Mouse (Mus musculus): ENCODE results near the gene Adamtsl1. TPM values are rescaled to one million over a fixed set of nuclear protein-coding genes. Genes with fewer than 3 reads are reported as not detected.
A peak's percentile ranks its signal among the peaks of the same experiment; 100 is the strongest.

Gene Adamtsl1
- polyA plus RNA-seq, 1 experiment from 2014 or later: 33.3 TPM

DNA sequence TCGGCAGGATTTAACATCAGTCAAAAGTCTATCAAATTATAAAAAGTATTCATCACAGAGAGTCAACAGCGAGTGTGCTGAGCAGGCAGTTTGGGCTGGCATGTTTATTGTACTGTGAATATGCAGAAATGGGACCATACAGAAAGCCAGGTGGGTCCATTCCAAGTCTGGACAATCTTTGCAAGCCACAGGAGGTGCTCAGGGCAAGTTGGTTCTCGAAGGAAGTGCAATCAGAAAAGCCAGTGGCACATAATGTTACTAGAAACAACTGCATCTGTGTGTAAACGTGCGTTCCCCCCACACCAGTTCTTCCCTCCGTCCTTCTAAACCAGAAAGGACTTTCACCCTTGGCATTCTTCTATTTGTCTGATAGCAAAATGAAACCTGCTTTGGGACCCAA lies 515.5 kb downstream of the Adamtsl1 start:
- WGBS: 66% methylated on average over 6 of the region's 6 CpGs
- ATAC-seq (ENCODE audit: insufficient number of reproducible peaks, insufficient read depth, low FRiP score, low read depth): no peak
- H3K4me2 ChIP-seq (replicated peaks; ENCODE audit: low read depth, low read length): no peak overlapping the region
- no peaks in the 10 kb centered on the region for H3K36me3 ChIP-seq (ENCODE audit: control insufficient read depth, insufficient read depth, low read length)
- no peak overlapping the region for H3K9ac ChIP-seq (replicated peaks; ENCODE audit: low read depth, low read length)
- no peak overlapping the region for H3K27ac ChIP-seq (ENCODE audit: low read length)
- H3K4me1 ChIP-seq (ENCODE audit: control insufficient read depth, insufficient read depth, low read length): peaks cover 14% of the 10 kb centered on the region; the same call in 1 of the 2 replicates
- no peak overlapping the region for H3K4me3 ChIP-seq (ENCODE audit: low read depth, low read length)
- no peaks in the 10 kb centered on the region for H3K27me3 ChIP-seq (ENCODE audit: control insufficient read depth, insufficient read depth, low read length)
- H3K9me3 ChIP-seq (ENCODE audit: control insufficient read depth, low read depth, low read length): no peaks in the 10 kb centered on the region

- no peak overlapping the region for H3K4me3 ChIP-seq (ENCODE audit: low read depth, low read length)
- no peak overlapping the region for H3K4me2 ChIP-seq (replicated peaks; ENCODE audit: low read depth, low read length)
- whole genome bisulfite sequencing: 17% methylated on average over 3 of the region's 3 CpGs
- H3K36me3 ChIP-seq (ENCODE audit: control insufficient read depth, insufficient read depth, low read length): no peaks in the 10 kb centered on the region
- no peaks in the 10 kb centered on the region for H3K27me3 ChIP-seq (ENCODE audit: control insufficient read depth, insufficient read depth, low read length)
- no peak overlapping the region for H3K9ac ChIP-seq (replicated peaks; ENCODE audit: low read depth, low read length)
- H3K9me3 ChIP-seq (ENCODE audit: control insufficient read depth, low read depth, low read length): no peaks in the 10 kb centered on the region
- H3K27ac ChIP-seq (ENCODE audit: low read length): 0 out of 2 replicates have a peak overlapping the region, but pooled peaks have one; percentile 21
- H3K4me1 ChIP-seq (ENCODE audit: control insufficient read depth, insufficient read depth, low read length): peaks cover 14% of the 10 kb centered on the region; the same call in 1 of the 2 replicates
- peak; percentile 56; the same call in 1 of the 2 replicates for ATAC-seq (ENCODE audit: insufficient number of reproducible peaks, insufficient read depth, low FRiP score, low read depth)
These were observed 516.2 kb downstream of the Adamtsl1 start for GRCm38 (mm10) chr4:86030208-86030607.

DNA sequence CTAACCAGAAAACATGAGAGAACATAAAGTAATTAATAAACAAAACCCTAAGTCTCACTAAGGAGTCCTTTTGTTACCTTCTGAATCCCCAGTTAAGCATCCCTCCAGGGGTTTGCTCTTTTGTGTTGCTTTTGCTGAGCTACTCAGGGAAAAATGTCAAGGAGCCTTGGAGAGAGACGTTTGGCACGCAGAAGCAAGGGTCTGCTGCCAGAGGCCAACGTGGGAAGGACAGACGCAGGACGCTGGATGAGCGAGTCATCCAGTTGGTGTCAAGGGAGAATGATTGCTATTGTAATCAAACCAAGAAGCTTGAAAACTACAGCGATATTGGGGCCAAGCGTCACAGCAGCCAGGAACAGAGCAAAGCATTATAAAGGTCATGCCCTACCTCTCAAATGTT lies 517.1 kb downstream of the Adamtsl1 start:
- Histone ChIP-seq H3K9ac (replicated peaks; ENCODE audit: low read depth, low read length) (no peak overlapping the region), H3K9me3 (ENCODE audit: control insufficient read depth, low read depth, low read length) (no peaks in the 10 kb centered on the region), H3K36me3 (ENCODE audit: control insufficient read depth, insufficient read depth, low read length) (no peaks in the 10 kb centered on the region), H3K27ac (ENCODE audit: low read length) (no peak overlapping the region), H3K4me1 (ENCODE audit: control insufficient read depth, insufficient read depth, low read length) (peaks cover 14% of the 10 kb centered on the region; the same call in 1 of the 2 replicates), H3K27me3 (ENCODE audit: control insufficient read depth, insufficient read depth, low read length) (no peaks in the 10 kb centered on the region), H3K4me2 (replicated peaks; ENCODE audit: low read depth, low read length) (no peak overlapping the region), H3K4me3 (ENCODE audit: low read depth, low read length) (no peak overlapping the region)
- no peak for ATAC-seq (ENCODE audit: insufficient number of reproducible peaks, insufficient read depth, low FRiP score, low read depth)
- WGBS: 16% methylated on average over 8 of the region's 8 CpGs

DNA sequence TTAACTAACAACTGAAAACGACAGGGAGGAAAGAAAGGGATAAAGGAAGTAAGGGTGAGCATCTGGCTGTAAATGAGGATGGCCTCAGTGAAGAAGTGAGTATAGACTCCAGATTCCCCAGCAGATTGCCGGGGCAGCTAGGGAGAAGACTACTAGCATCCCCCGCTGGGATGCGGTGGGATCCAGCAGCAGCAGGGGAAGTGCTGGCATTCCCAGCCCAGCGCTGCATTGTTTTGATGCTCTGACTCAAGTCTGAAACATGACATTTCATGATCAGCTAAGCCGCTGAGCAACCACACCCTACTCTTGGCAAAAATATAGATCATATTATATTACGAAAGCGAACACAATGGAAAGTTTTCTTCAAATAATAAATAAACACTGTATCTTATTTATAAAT lies 526.9 kb downstream of the Adamtsl1 start:
- Histone ChIP-seq H3K4me3 (ENCODE audit: low read depth, low read length) (no peak overlapping the region), H3K27me3 (ENCODE audit: control insufficient read depth, insufficient read depth, low read length) (no peaks in the 10 kb centered on the region), H3K4me1 (ENCODE audit: control insufficient read depth, insufficient read depth, low read length) (no peaks in the 10 kb centered on the region), H3K9ac (replicated peaks; ENCODE audit: low read depth, low read length) (no peak overlapping the region), H3K4me2 (replicated peaks; ENCODE audit: low read depth, low read length) (no peak overlapping the region), H3K27ac (ENCODE audit: low read length) (no peak overlapping the region), H3K9me3 (ENCODE audit: control insufficient read depth, low read depth, low read length) (no peaks in the 10 kb centered on the region), H3K36me3 (ENCODE audit: control insufficient read depth, insufficient read depth, low read length) (no peaks in the 10 kb centered on the region)
- ATAC-seq (ENCODE audit: insufficient number of reproducible peaks, insufficient read depth, low FRiP score, low read depth): no peak
- 43% methylated on average over 8 of the region's 8 CpGs for WGBS

GRCm38 (mm10) chr4:86045448-86045847 lies 531.5 kb downstream of the Adamtsl1 start:
- no peak overlapping the region for H3K27ac ChIP-seq (ENCODE audit: low read length)
- no peak overlapping the region for H3K9ac ChIP-seq (replicated peaks; ENCODE audit: low read depth, low read length)
- H3K4me3 ChIP-seq (ENCODE audit: low read depth, low read length): no peak overlapping the region
- H3K4me1 ChIP-seq (ENCODE audit: control insufficient read depth, insufficient read depth, low read length): no peaks in the 10 kb centered on the region
- ATAC-seq (ENCODE audit: insufficient number of reproducible peaks, insufficient read depth, low FRiP score, low read depth): no peak
- H3K36me3 ChIP-seq (ENCODE audit: control insufficient read depth, insufficient read depth, low read length): no peaks in the 10 kb centered on the region
- no peak overlapping the region for H3K4me2 ChIP-seq (replicated peaks; ENCODE audit: low read depth, low read length)
- H3K27me3 ChIP-seq (ENCODE audit: control insufficient read depth, insufficient read depth, low read length): no peaks in the 10 kb centered on the region
- no peaks in the 10 kb centered on the region for H3K9me3 ChIP-seq (ENCODE audit: control insufficient read depth, low read depth, low read length)
- 85% methylated on average over 6 of the region's 6 CpGs for WGBS

- Histone ChIP-seq H3K4me2 (replicated peaks; ENCODE audit: low read depth, low read length) (no peak overlapping the region), H3K27ac (ENCODE audit: low read length) (no peak overlapping the region), H3K9me3 (ENCODE audit: control insufficient read depth, low read depth, low read length) (no peaks in the 10 kb centered on the region), H3K4me1 (ENCODE audit: control insufficient read depth, insufficient read depth, low read length) (no peaks in the 10 kb centered on the region), H3K36me3 (ENCODE audit: control insufficient read depth, insufficient read depth, low read length) (no peaks in the 10 kb centered on the region), H3K4me3 (ENCODE audit: low read depth, low read length) (no peak overlapping the region), H3K9ac (replicated peaks; ENCODE audit: low read depth, low read length) (no peak overlapping the region), H3K27me3 (ENCODE audit: control insufficient read depth, insufficient read depth, low read length) (no peaks in the 10 kb centered on the region)
- no peak for ATAC-seq (ENCODE audit: insufficient number of reproducible peaks, insufficient read depth, low FRiP score, low read depth)
- WGBS: 68% methylated on average over 6 of the region's 6 CpGs
These were observed 531.9 kb downstream of the Adamtsl1 start for GRCm38 (mm10) chr4:86045876-86046275.

DNA sequence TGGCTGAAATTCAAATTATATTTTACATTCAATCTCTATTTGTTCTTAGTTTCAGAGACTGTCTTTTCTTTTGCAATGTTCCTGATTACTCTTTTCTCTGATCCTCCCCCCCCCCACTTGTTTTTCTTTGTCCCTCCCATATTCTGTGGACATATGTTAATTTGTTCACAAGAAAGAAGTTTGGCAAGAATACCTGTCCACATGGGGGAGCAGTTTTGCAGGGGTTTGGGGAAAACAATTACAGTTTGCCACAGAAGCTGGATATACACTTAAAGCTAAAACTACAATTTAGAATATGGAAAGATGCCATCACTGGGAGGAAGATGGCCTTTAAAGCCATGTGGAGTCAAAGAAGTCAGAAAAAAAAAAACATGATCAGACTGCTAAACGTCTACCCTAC lies 532.9 kb downstream of the Adamtsl1 start:
- no peak for ATAC-seq (ENCODE audit: insufficient number of reproducible peaks, insufficient read depth, low FRiP score, low read depth)
- WGBS: 61% methylated on average over 1 of the region's 1 CpGs
- no peak overlapping the region for H3K4me2 ChIP-seq (replicated peaks; ENCODE audit: low read depth, low read length)
- H3K36me3 ChIP-seq (ENCODE audit: control insufficient read depth, insufficient read depth, low read length): no peaks in the 10 kb centered on the region
- no peak overlapping the region for H3K9ac ChIP-seq (replicated peaks; ENCODE audit: low read depth, low read length)
- H3K4me1 ChIP-seq (ENCODE audit: control insufficient read depth, insufficient read depth, low read length): no peaks in the 10 kb centered on the region
- no peak overlapping the region for H3K27ac ChIP-seq (ENCODE audit: low read length)
- H3K4me3 ChIP-seq (ENCODE audit: low read depth, low read length): no peak overlapping the region
- H3K27me3 ChIP-seq (ENCODE audit: control insufficient read depth, insufficient read depth, low read length): no peaks in the 10 kb centered on the region
- H3K9me3 ChIP-seq (ENCODE audit: control insufficient read depth, low read depth, low read length): no peaks in the 10 kb centered on the region

DNA sequence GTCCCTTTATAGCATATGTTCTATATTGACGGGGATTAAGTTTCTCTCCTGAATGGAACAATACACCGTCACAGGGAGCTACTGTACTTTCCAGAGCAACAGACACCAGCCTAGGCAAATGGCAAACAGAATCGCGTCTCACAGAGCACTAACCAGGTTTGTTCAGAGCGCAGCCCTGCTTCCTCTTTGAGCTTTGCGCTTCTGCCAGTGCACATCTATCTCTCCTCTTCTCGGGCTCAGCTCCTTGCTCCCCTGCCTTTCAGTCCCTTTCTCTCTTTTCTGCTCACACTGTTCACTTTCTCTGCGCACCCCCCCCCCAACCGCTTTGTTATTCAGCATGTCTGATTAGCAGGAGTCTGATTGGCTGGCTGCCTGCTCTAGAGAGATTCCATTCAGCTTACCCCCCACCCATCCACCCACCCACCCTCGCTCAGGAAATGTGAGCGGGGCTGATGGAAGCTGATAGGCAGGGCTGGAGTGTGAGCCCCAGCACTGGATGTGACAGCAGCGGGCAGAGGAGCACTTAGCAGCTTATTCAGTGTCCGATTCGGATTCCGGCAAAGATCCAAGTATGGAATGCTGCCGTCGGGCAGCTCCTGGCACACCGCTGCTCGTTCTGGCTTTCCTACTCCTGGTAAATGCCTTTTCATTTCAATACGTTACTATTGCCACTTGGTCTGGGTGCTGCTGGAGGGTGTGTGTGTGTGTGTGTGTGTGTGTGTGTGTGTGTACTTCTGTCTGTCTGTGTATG lies 539.7 kb downstream of the Adamtsl1 start:
- 0 out of 2 replicates have a peak, but pooled peaks cover 4% of the 10 kb centered on the region for H3K4me1 ChIP-seq (ENCODE audit: control insufficient read depth, insufficient read depth, low read length)
- H3K9me3 ChIP-seq (ENCODE audit: control insufficient read depth, low read depth, low read length): no peaks in the 10 kb centered on the region
- ATAC-seq (ENCODE audit: insufficient number of reproducible peaks, insufficient read depth, low FRiP score, low read depth): peak; percentile 85; the same call in 1 of the 2 replicates

DNA sequence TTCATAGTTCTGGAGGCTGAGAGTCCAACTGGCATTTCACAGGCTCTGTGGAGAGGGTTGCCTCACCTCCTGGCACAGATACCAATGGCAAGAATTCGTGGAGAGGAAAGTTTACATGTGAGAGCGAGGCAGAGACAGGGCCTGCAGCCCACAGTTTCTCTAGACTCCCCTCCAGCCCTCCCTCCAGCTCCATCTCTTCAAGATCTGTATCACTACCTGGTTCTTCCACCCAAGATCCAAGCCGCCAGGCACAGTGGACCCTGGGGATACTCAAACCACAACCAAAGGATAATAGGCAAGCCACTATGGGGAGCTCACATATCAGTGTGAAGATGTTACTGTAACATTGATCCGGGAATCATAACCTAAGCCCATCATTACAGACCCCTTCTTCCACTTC lies 546.6 kb downstream of the Adamtsl1 start:
- Histone ChIP-seq H3K36me3 (ENCODE audit: control insufficient read depth, insufficient read depth, low read length) (no peaks in the 10 kb centered on the region), H3K9ac (replicated peaks; ENCODE audit: low read depth, low read length) (no peak overlapping the region), H3K4me3 (ENCODE audit: low read depth, low read length) (no peak overlapping the region), H3K4me1 (ENCODE audit: control insufficient read depth, insufficient read depth, low read length) (no peaks in the 10 kb centered on the region), H3K9me3 (ENCODE audit: control insufficient read depth, low read depth, low read length) (no peaks in the 10 kb centered on the region), H3K27ac (ENCODE audit: low read length) (no peak overlapping the region), H3K27me3 (ENCODE audit: control insufficient read depth, insufficient read depth, low read length) (no peaks in the 10 kb centered on the region), H3K4me2 (replicated peaks; ENCODE audit: low read depth, low read length) (no peak overlapping the region)
- ATAC-seq (ENCODE audit: insufficient number of reproducible peaks, insufficient read depth, low FRiP score, low read depth): no peak
- WGBS: 84% methylated on average over 4 of the region's 4 CpGs

More for the DNA sequence above, 539.7 kb downstream of the Adamtsl1 start:
- H3K4me2 ChIP-seq (replicated peaks; ENCODE audit: low read depth, low read length): peak overlapping the region; percentile 73
- H3K27ac ChIP-seq (ENCODE audit: low read length): peak overlapping the region; percentile 71
- H3K36me3 ChIP-seq (ENCODE audit: control insufficient read depth, insufficient read depth, low read length): no peaks in the 10 kb centered on the region
- peak overlapping the region; percentile 40 for H3K9ac ChIP-seq (replicated peaks; ENCODE audit: low read depth, low read length)
- under 1% methylated on average over 20 of the region's 20 CpGs for WGBS
- H3K27me3 ChIP-seq (ENCODE audit: control insufficient read depth, insufficient read depth, low read length): no peaks in the 10 kb centered on the region
- H3K4me3 ChIP-seq (ENCODE audit: low read depth, low read length): peak overlapping the region; percentile 37
